Mouse (Mus musculus) ovary, adult 18-20 months (tissue): Measurements from ENCODE around the gene 6030458C11Rik.

Experiments
- DNase-seq: peaks from one replicate; pipeline ENCODE4 v3.0.0; 2022; ENCODE audit warnings: low spot score, mixed read lengths

Gene 6030458C11Rik

GRCm38 (mm10) chr15:12824197-12824952, at the start of gene 6030458C11Rik, which contains the start of gene Drosha:
Gene 6030458C11Rik (minus strand): TSS chr15:12824649.
Gene Drosha (plus strand): TSS chr15:12824815.
- peak; percentile 96 for DNase-seq

- DNase-seq, result no peak
These were observed 42.8 kb upstream of the 6030458C11Rik start for GRCm38 (mm10) chr15:12867269-12867668.

DNA sequence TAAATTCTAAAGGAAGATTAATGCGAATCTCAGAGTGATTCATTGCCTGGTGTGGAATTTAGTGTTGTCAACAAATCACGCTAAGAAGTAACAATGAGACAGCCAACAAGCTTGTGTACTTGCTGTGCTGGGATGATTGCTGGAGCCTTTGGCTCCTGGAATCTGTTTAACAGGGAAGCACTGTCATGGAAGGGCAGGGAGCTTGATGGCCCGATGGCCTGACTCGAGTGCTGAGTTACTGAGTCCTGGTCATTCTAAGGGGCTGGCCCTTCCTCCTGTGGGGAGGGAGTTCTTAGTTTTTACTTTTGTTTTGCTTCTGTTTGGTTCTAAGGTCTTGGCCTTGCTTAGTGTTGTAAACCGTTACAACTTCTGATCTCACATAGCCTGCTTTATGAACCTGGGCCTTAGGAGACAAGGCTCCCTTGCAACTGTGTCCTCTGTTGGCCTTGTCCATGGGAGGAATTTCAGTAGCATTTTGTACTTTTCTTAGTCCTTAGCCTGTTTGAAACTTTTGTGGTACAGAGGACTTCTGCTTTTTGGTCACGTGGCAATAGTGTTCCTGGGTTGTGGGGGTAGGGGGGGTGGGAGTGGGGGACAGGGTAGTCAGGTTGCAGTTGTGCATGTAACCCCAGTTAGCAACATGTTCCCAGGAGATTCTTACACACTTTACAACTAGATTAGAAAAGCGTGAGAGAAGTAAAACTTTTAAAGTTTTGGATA, 41.3 kb upstream of the 6030458C11Rik start:
- DNase-seq, result no peak

- no peak for DNase-seq
These were observed 39.2 kb upstream of the 6030458C11Rik start for GRCm38 (mm10) chr15:12863669-12864068.

DNA sequence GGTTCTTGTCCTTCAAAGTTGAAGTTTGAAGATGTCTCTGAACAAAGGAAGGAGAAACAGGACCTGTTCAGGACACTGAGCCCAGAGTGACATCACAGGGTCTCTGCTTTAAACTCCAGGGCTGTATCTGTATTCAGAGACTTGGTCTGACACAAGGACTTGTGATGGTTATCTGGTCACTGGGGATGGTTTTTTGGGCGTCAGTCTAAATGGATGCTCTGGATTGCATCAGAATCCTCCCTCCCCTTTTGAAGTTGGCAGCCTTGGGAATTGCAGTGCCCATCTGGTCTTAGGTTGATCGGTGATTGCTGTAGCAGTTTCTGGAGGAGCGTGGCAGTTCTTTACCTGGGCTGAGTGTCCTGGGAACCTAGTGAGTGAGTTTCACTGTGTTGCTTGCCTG, 37.6 kb upstream of the 6030458C11Rik start:
- DNase-seq, result no peak

DNA sequence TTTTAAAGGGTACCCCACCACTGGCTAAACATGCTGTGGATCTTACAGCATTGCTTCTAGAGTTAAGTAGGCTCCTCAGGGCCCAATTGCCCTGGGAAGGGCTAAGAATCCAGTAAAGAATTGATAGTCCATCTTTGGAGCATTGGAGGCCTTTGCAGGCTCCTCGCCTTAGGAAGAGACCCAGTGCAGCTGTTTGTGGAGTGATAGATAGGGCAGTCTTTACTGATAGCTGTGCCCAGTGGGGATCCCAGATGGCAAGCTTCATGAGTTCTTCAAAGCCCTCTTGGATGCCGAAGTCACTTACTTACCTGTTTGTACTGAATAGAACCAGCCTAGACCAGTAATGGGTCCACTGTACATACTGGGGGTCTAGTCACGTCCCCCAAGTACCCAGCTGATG, 34.2 kb upstream of the 6030458C11Rik start:
- no peak for DNase-seq

DNA sequence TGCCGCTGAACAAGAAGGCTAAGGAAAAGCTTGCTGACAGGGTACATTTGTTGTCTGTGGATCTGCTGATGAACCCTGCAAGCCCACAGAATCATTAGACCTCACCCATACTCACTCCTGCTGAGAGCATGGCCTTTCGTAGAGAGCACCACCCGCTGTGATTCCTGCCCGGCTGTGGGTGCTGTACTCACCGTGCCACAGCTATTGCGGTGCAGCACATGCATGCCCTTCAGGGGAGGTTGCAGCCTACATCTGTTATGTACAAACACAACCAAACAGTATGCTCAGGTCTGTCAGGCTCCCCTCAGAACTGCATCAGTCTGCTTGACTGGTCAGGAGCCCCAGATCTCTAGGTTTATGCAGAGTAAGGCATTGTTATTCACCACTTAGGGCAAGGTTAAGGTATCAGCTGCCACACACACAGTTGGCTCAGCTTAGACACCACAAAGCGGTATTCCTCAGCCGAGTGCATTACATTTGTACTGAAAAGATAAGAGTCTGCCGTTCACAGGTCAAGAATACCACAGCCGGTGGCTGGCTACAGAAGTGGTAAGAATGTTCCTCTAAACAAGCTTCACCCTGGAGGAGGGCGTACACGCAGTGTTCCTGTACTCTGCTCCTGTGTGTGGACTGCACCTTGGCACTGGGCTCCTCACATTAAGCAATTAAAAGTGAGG, 33.5 kb upstream of the 6030458C11Rik start:
- no peak for DNase-seq

DNA sequence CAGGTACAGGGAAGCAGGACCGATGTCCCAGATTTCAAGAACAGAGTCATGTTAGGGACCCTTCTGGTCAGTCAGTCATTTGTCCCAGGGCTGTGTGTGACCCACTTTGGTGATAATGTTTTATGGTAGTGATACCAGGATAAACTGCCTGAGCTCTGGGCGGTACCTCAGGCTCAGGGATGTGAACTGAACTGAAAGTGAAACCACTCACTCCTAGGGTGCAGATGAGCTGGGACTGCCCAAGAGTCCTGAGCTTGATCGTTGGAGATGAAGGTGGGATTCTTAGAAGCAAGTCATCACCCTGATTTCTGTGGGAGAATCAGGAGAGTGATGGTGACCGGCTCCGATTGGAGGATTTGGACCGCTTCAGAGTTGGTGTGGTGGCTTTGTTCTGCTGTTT, 32.3 kb upstream of the 6030458C11Rik start:
- no peak for DNase-seq

DNA sequence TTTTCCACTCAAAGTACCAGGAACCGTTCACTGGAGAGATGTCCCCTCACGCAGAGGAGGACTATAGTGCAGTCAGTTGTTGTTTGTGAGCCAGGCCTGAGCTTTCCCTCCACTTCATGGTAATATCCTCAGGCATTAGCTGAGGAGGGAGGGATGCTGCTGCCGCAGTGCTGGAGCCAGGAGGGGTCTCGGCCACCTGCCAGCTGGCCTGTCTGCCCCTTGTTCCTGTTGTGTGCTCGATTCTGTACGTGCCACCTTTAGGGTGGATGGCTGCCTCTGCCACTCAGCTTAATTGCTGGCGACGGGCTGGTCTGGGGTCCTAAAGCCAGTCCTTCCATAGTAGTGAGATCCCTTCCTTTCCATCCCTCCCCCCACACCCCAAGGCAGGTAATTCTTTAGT, 29.0 kb upstream of the 6030458C11Rik start:
- DNase-seq, result no peak

DNA sequence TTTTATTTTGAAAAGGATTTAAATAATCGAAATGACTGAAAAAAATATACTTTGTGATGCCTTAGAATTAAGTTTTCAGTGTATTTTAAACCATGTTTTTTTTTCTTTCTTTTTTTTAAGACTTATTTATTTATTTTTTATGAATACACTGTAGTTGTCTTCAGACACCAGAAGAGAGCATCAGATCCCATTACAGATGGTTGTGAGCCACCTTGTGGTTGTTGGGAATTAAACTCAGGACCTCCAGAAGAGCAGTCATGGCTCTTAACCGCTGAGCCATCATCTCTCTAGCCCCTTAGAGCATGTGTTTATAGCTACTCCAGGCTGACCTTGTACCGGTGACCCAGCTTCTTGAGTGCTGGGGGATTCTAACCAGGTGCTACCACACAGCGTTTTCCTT, 24.9 kb upstream of the 6030458C11Rik start:
- DNase-seq, result no peak

GRCm38 (mm10) chr15:12848196-12848975, 23.9 kb upstream of the 6030458C11Rik start:
- DNase-seq, result no peak

GRCm38 (mm10) chr15:12842833-12843232, 18.4 kb upstream of the 6030458C11Rik start:
- no peak for DNase-seq

- DNase-seq, result no peak
These were observed 16.3 kb upstream of the 6030458C11Rik start for GRCm38 (mm10) chr15:12840737-12841136.

DNA sequence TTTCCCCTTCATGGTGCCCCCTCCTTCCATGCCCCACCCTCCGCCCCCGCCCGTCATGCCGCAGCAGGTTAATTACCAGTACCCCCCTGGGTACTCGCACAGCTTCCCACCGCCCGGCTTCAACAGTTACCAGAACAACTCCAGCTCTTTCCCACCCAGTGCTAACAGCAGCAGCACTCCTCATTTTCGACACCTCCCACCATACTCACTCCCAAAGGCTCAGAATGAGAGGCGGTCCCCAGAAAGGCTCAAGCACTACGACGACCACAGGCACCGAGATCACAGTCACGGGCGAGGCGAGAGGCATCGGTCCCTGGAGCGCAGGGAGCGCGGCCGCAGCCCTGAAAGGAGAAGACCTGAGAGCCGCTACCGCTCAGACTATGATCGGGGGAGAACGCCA, 9.8 kb upstream of the 6030458C11Rik start:
- DNase-seq, result no peak

- no peak for DNase-seq
These were observed 8.9 kb upstream of the 6030458C11Rik start for GRCm38 (mm10) chr15:12833385-12833784.

- no peak for DNase-seq
These were observed 8.2 kb upstream of the 6030458C11Rik start for GRCm38 (mm10) chr15:12832599-12832998.

- DNase-seq, result no peak
These were observed 5.4 kb upstream of the 6030458C11Rik start for GRCm38 (mm10) chr15:12829878-12830277.

DNA sequence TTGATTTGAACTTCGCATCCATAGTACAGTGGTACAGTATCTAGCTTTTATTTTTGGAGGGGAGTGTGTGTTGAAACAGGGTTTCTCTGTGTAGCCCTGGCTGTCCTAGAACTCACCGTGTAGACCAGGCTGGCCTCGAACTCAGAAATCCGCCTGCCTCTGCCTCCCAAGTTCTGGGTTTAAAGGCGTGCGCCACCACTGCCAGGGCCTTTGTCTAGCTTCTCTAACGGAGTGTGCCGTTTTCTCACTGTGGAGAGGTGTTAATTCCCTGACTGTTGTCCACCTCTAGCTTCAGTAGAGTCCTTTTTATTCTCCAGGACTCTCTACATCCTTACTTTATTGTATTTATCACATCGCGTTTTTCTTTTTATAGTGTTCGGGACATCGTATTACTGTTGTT, 959 bp upstream of the 6030458C11Rik start:
- DNase-seq, result no peak

DNA sequence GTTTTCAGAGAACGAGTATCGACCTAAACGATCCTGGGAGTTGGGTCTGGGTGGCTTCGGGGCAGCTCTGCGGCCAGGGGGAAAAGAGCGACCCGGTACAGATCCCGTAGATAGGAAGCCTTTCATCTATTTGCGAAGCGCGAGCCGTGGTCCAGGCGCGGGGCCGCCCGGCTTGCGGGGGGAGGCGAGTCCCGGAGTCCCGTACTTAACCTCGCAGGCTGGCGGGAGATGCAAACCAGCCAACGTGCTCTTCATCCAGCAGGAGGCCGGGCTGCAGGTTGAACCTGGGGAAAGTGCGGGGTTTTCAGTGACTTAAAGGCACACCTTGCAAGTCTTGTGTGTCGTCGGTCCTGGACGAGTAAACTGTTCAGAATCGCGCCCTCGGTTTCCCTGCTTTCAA, 516 bp upstream of the 6030458C11Rik start:
- peak; percentile 7 for DNase-seq

GRCm38 (mm10) chr15:12823455-12824119, 862 bp downstream of the 6030458C11Rik start:
- DNase-seq, result no peak
